Mouse (Mus musculus) left cerebral cortex, adult 2 months (tissue): ENCODE results near the gene B3galt6. TPM values are rescaled to one million over a fixed set of nuclear protein-coding genes. Genes with fewer than 3 reads are reported as not detected.

Source experiments
- DNase-seq, 2 experiments: peaks; one replicate each; pipeline ENCODE4 v3.0.0; 2021 to 2022; ENCODE audit warnings: low spot score in 2 of 2, mixed read lengths in 1 of 2; ENCODE audit errors: extremely low spot score in 1 of 2
- H3K27ac ChIP-seq: fragments of 200-600 bp; 2 replicates; pipeline ENCODE4 v1.8.1; 2022
- H3K4me3 ChIP-seq: fragments of 200-600 bp; 2 replicates; pipeline ENCODE4 v1.8.1; 2022
- CTCF ChIP-seq: fragments of 200-600 bp; IDR thresholded peaks from 2 replicates; pipeline ENCODE4 v1.8.1; 2022; ENCODE audit warnings: antibody characterized with exemption, mild to moderate bottlenecking, moderate library complexity
- intact Hi-C: fragments of 180-260 bp; cut with DNase I; formaldehyde crosslinking; loops from one replicate; pipeline ENCODE4 v1.15.1; 2025
- total RNA-seq, 2 experiments: library from RNA; stranded (reverse); gene quantifications; 2 replicates each; pipeline ENCODE4 v1.2.3; 2021

Gene B3galt6
- total RNA-seq, 2 experiments from 2014 or later, result 9.1 to 10.8 TPM

DNA sequence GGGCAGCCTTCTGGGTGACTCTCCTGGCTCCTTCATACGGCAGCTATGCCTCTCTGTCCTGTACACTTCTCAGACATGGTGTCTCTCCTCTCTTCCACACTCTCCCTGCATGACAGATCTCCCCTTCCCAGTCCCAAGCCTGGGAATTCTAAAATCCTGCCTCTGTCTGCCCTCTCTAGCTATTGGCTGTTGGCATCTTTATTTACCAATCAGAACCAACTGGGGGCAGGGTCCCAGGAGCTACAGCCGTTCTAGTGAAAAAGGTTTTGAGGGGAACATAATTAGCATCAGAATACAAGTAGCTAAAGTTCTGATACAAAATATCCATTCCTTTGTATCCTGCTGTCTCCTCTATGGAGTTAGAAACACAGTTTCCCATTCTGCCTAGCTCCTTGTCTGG, 8.7 kb downstream of the B3galt6 start:
- TF ChIP-seq CTCF, result no peak
- no peak overlapping the region for H3K27ac ChIP-seq
- intact Hi-C loops, result no loop called here
- DNase-seq, result no peak
- no peak overlapping the region for H3K4me3 ChIP-seq

DNA sequence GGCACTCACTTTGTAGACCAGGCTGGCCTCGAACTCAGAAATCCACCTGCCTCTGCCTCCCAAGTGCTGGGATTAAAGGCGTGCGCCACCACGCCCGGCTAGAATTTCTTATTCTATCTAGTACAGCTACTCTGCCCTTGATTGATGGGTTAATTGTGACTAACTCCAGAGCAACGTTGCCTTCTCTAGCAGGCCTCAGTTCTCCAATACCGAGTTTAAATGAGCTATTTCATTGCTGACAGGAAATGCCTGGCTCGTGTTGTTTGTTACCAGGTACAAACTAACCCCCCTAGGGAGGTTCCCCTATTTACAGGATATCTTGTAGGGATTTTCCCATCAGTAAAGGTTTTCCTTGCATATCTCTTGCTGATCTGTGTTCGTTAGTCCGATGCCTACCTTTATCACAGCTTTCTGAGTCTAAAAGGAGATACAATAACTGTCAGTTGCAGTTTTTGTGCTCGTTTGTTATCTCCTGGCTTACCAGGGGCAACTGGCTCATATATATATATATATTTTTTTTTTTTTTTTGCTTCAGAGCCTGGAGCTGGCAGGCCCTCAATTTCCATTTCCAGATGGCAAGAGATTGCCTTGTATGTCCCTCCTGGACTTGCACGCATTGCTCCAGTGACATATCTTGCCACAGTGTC, 10.9 kb downstream of the B3galt6 start:
- intact Hi-C loops, result no loop called here
- TF ChIP-seq CTCF, result no peak
- DNase-seq, result no peak

DNA sequence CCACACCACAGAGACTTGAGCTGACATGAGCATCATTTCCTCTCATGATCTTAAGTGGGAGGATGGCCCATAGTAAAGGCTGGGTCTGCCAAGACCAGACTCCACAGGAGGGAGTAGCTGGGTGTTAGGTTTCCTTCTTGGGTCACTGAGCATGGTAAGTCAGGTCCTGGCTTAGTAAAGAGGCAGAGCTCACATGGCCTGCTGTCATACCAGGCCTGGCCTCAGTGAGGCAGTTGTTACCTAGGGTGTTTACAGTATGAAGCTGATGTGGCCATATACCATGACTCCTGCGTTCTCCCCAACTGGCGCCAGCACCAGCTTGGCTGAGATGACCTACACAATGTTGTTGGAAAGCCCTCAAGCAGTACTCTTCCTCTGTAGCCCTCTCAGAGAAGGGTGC, 19.2 kb downstream of the B3galt6 start:
- H3K27ac ChIP-seq, result no peak overlapping the region
- no peak overlapping the region for H3K4me3 ChIP-seq
- no peak for DNase-seq
- intact Hi-C loops, result no loop called here
- TF ChIP-seq CTCF, result no peak

More for the DNA sequence above, 10.9 kb downstream of the B3galt6 start:
- H3K27ac ChIP-seq, result no peak overlapping the region
- no peak overlapping the region for H3K4me3 ChIP-seq

DNA sequence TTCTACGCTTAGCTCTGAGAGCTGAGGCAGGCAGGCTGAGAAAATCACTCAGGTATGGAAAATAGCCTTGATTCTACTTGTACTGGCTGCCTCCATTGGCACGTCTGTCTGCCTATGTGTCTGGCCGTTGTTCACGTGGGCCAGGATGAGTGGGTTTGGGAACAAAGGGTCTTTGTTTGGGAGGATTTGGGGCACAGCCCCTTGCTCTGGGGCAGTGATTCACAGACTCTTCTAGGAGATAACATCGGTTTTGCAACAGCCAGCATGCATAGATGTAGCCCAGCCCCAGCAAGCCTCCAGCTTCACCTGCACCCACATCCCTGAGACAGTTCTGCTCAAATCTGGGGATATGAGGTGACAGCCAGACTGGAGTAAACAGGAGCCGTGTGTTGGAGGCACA, 19.8 kb downstream of the B3galt6 start:
- Histone ChIP-seq H3K4me3 (no peak overlapping the region), H3K27ac (no peak overlapping the region)
- DNase-seq, result no peak
- no peak for TF ChIP-seq CTCF
- intact Hi-C loops, result no loop called here

DNA sequence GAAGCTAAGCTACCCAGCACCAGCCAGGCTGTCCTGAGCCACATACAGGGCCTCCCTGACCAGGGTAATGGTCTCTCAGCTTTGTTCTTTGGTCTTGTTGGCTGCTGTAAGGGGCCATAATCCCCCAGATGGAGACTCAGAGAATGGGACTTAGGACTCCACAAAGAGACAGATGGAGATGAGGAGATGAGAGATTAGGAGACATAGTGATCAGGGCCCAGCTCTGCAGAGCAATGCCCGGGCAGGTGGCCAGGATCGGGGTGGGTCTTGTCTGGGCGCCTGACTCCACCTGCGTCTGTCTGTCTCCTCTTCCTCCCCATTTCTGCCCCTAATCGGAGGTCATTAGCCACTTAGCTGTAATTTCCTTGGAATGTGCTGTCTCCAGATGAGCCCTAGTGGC, 22.2 kb downstream of the B3galt6 start:
- intact Hi-C loops, result no loop called here
- Histone ChIP-seq H3K4me3 (no peak overlapping the region), H3K27ac (no peak overlapping the region)
- DNase-seq, result no peak
- TF ChIP-seq CTCF, result no peak

DNA sequence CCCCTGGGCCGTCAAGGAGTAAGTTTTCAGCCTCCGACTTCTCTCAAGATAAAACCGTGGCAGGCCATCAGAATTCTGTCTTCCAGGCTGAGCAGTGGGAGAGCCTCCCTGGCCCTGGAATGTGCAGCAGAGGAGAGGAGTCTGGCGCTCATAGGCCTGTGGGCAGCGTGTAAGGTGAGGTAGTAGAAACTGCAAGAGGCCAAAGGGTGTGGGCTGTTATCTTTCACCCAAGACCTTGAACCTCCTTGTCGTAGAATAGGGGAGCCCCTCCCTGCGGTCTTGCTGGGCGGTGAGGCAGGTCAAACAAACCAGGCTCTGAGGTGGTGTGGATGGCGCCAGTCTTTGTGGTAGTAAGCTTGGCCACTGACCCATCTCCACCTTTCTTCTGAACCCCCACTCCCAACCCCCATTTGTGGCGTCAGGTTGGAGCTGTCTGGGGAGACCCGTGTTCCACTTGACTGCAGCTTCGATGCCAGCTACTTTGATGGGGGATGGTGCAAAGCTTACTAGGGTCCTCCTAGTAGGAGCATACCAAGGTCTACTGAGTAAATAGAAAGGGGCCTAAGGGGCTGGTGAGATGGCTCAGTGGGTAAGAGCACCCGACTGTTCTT, 23.3 kb downstream of the B3galt6 start:
- intact Hi-C loops, result no loop called here
- no peak for TF ChIP-seq CTCF
- H3K27ac ChIP-seq, result no peak overlapping the region

DNA sequence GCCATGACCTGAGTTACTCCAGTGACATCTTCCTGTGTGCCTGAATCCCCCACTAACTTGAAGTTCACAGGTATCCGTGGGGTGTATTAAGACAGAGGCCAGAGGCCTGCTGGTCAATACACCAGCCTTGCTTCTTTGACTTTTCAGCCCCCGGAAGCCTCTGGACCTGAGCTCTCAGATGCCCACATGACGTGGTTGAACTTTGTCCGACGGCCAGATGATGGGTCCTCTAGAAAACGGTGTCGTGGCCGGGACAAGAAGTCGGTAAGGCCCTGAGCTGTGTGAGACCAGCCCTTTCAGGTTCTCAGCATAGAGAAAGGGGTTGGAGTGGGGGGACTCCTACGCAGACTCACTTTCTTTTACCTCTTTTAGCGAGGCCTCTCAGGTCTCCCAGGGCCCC, 28.1 kb downstream of the B3galt6 start:
- no peak for DNase-seq
- TF ChIP-seq CTCF, result no peak
- H3K4me3 ChIP-seq, result no peak overlapping the region
- intact Hi-C loops, result loop anchor here (5.0 kb wide), 1 partner anchor 138 kb away; no protein-coding TSS in a partner anchor
- no peak overlapping the region for H3K27ac ChIP-seq

More for the DNA sequence above, 23.3 kb downstream of the B3galt6 start:
- no peak for DNase-seq
- H3K4me3 ChIP-seq, result no peak overlapping the region

DNA sequence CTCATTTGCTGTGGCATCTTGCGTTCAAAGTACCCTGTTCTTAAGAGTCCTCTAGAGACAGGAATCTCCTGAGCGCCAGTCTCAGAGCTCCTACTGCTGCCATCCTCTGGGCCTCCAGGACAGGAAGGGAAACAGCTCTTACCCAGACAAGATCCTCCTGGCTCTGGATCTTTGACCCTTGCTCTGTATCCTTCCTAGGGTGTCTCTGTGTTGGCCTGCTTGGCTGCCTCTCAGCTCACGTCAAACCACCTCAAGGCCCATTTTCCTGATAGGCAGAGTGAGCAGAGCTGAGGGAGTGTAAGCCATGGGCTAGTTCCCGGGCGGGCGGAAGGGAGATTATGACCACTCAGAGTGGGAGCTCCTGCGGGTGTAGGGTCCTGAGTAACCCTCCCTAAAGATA, 29.3 kb downstream of the B3galt6 start:
- H3K27ac ChIP-seq, result no peak overlapping the region
- no peak for DNase-seq
- intact Hi-C loops, result loop anchor here (5.0 kb wide), 1 partner anchor 139 kb away; no protein-coding TSS in a partner anchor
- no peak for TF ChIP-seq CTCF
- peak overlapping the region; percentile 62 for H3K4me3 ChIP-seq

DNA sequence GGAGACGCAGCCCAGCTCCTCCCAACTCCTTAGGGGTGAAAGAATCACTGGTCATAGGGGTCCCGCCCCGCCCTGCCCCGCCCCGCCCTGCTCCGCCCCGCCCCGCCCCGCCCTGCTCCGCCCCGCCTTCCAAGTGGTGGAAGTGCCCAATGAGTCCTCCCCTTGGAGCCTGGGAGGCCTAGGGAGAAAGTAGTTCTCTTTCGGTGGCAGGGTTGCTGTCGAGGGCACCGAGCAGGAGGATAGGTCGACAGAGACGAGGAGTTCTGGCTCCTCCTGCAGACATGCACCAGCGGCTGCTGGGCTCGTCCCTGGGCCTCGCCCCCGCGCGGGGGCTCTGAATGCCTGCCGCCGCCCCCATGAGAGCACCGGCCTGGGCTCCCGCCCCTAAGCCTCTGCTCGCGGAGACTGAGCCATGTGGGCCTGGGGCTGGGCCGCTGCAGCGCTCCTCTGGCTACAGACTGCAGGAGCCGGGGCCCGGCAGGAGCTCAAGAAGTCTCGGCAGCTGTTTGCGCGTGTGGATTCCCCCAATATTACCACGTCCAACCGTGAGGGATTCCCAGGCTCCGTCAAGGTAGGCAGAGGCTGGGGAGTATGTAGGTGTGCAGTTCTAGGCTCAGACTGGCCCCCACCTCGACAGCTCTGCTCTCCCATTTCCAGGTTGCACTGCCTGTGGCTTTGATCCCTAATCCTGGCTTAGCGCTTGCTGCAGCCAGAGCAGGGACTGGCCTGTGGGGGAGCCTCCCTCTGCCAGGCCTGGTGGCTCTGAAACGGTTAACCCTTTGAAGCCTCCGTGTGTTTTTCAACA, 30.1 kb downstream of the B3galt6 start, which contains the start of gene C1qtnf12:
C1qtnf12 (plus strand) TSS at position 152 of the 805 bp plus-strand sequence.
- peak; percentile 22 to 33 for DNase-seq
- no peak for TF ChIP-seq CTCF
- Histone ChIP-seq H3K4me3 (peak within 1 kb of the TSS; percentile 62), H3K27ac (peak within 1 kb of the TSS; percentile 45; the same call in 1 of the 2 replicates)
- intact Hi-C loops, result loop anchor here (5.0 kb wide), 1 partner anchor 140 kb away; no protein-coding TSS in a partner anchor

DNA sequence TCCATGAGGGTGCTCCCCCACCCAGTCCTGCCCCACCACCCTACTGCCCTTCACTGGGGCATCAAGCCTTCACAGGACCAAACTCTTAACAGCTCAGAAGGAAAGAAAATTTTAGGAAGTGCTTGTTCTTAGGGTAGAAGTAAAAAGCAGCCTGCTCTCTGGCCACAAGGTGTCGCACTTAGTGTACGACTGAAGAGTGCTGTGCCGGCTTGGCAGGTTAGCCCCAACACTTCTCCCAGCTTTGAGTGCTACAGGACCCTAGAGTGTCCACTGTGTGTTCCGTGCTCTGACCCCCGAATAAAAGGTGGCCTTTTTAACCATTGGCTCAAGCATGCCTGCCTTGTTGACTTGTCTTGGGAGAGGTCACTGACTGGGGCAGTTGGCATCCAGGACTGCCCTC, 33.2 kb downstream of the B3galt6 start:
- peak; percentile 79 for TF ChIP-seq CTCF
- intact Hi-C loops, result no loop called here
- no peak overlapping the region for H3K4me3 ChIP-seq
- DNase-seq, result peak; percentile 58 to 71
- H3K27ac ChIP-seq, result no peak overlapping the region

DNA sequence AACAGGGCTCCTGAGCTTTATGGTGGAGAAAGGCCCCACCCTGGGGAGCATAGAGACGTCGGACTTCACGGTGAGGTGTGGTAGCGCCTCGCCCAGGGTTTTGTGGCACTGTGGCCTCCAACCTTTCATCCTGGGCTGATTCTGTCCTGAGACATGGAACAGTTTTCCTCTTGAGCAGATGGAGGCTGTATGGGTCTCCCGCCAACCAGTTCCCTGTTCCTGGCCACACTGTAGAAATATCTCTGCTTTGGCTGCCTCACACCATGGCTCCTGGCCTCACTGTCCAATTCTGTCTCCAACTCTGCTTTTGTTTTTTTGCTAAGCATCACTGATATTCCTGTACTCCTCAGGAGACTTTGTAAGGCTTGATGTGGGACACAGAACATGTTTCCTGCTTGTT, 37.0 kb downstream of the B3galt6 start:
- intact Hi-C loops, result no loop called here
- H3K27ac ChIP-seq, result no peak overlapping the region
- DNase-seq, result no peak
- H3K4me3 ChIP-seq, result no peak overlapping the region
- TF ChIP-seq CTCF, result no peak

DNA sequence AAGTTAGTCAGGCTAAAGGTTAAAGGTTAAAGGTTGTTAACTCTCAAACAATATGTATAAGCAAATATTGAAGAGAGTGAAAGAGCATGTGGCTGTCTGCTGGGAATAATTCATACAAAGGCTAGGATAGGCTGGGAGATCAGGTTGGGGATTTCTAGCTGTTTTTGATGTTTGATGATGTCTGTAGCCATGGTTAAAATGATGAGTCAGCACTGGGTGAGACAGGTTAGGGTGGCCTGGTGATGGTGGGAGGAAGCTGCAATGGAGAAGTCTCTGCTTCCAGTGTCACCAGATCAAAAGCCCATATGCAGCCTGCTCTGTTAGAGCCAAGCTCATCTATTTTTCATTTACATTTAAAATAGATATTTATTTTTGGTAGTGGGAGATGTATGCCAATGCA, 45.4 kb downstream of the B3galt6 start:
- no peak overlapping the region for H3K4me3 ChIP-seq
- intact Hi-C loops, result no loop called here
- no peak for DNase-seq
- no peak overlapping the region for H3K27ac ChIP-seq
- no peak for TF ChIP-seq CTCF
